Mouse (Mus musculus) kidney, adult 2 months (tissue): ENCODE data around the gene Ipo8.

ENCODE experiments used
- CTCF ChIP-seq: fragments of 200-500 bp; conservative IDR thresholded peaks from 2 replicates; pipeline ENCODE4 v1.5.1; 2011; ENCODE audit warnings: low read depth, mild to moderate bottlenecking, control low read depth, low read length, moderate library complexity, mixed read lengths; ENCODE audit not compliant: insufficient read depth, insufficient read length
- POLR2A ChIP-seq: fragments of 200-500 bp; IDR thresholded peaks from one replicate; pipeline ENCODE4 v1.6.1; 2011; ENCODE audit warnings: low read depth, low read length, control low read depth

DNA sequence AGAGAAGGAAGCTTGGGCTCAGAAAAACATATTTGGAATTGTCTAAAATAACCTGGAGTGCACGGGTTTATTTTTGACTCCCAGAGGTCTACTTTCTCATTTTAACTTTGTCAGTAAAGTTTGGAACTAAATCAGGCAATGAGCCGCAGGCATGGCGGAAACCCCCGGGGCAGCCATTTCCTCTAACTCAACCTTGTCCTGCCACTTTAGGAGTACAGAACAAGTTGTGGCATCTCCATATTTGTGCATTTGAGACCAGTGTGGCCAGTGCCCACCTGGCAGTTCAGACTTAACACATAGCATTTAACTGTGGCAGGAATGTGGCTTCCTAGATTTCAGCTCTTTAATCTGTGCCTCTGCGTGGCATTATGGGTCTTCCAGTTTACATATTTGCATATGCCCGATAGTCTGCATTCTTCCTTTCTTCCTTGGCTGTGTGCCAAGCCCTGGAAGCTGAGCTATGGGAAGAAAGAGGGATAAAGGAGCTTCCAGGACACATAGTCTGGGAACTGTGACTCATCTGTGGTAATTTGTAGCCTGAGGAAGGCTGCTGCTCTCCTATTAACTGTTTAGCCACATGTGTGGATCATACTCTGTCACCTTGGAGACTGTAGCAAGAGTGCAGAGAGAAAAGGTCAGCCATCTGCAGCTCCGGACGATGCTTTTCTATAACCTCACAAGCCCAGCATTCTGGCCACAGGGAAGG, 90.6 kb downstream of the Ipo8 start:
- TF ChIP-seq CTCF = no peak
- TF ChIP-seq POLR2A = no peak
